Mouse (Mus musculus): Measurements from ENCODE around the gene Hnrnpr. TPM values are rescaled to one million over a fixed set of nuclear protein-coding genes. Genes with fewer than 3 reads are reported as not detected.

Hnrnpr gene
- polyA plus RNA-seq, 1 experiment, result 54.8 TPM

- H3K4me1 ChIP-seq (ENCODE audit: control insufficient read depth, insufficient read depth, low read length), result no peaks in the 10 kb centered on the region
- no peak for DNase-seq
- TF ChIP-seq POLR2A (IDR thresholded peaks at IDR 0.05; ENCODE audit: borderline replicate concordance, insufficient read depth, low read length) (no peak), CTCF (IDR thresholded peaks at IDR 0.05; ENCODE audit: borderline replicate concordance, insufficient read depth, low read depth, low read length) (no peak)
- no peaks in the 10 kb centered on the region for H3K27me3 ChIP-seq (ENCODE audit: control insufficient read depth, insufficient read depth, low read length)
- H3K4me3 ChIP-seq (replicated peaks; ENCODE audit: insufficient read depth, low read depth, low read length), result no peak overlapping the region
- H3K27ac ChIP-seq (ENCODE audit: insufficient read depth, low read length), result no peak overlapping the region
- WGBS, result 89% methylated on average over 3 of the region's 3 CpGs
Measured at GRCm38 (mm10) chr4:136333191-136333590, 22.4 kb downstream of the Hnrnpr start.

GRCm38 (mm10) chr4:136335065-136335464 lies 24.3 kb downstream of the Hnrnpr start:
- no peaks in the 10 kb centered on the region for H3K4me1 ChIP-seq (ENCODE audit: control insufficient read depth, insufficient read depth, low read length)
- H3K4me3 ChIP-seq (replicated peaks; ENCODE audit: insufficient read depth, low read depth, low read length), result no peak overlapping the region
- H3K27ac ChIP-seq (ENCODE audit: insufficient read depth, low read length), result no peak overlapping the region
- H3K27me3 ChIP-seq (ENCODE audit: control insufficient read depth, insufficient read depth, low read length), result no peaks in the 10 kb centered on the region
- DNase-seq, result no peak
- no peak for TF ChIP-seq POLR2A (IDR thresholded peaks at IDR 0.05; ENCODE audit: borderline replicate concordance, insufficient read depth, low read length)
- no peak for TF ChIP-seq CTCF (IDR thresholded peaks at IDR 0.05; ENCODE audit: borderline replicate concordance, insufficient read depth, low read depth, low read length)
- WGBS, result 72% methylated on average over 2 of the region's 2 CpGs

DNA sequence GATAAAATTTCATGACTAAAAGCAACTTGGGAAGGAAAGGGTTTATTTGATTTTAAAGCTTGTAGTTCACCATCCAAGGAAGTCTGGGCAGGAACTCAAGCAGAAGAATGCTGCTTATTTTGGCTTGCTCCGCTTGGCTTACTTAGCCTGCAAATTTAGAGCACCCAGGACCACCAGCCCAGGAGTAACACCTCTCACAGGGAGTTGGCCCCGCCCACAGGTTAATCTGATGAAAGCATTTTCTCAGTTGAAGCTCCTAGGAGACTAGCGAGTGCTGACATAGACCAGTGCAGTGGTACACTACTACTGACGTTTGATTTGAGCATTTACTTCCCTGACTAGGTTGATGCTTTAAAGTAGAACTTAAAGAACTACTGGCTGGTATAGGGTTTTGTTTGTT lies 26.4 kb downstream of the Hnrnpr start:
- WGBS, result 68% methylated on average over 4 of the region's 4 CpGs
- no peak overlapping the region for H3K4me3 ChIP-seq (replicated peaks; ENCODE audit: insufficient read depth, low read depth, low read length)
- DNase-seq, result no peak
- H3K27ac ChIP-seq (ENCODE audit: insufficient read depth, low read length), result no peak overlapping the region
- TF ChIP-seq CTCF (IDR thresholded peaks at IDR 0.05; ENCODE audit: borderline replicate concordance, insufficient read depth, low read depth, low read length), result no peak
- TF ChIP-seq POLR2A (IDR thresholded peaks at IDR 0.05; ENCODE audit: borderline replicate concordance, insufficient read depth, low read length), result no peak
- H3K4me1 ChIP-seq (ENCODE audit: control insufficient read depth, insufficient read depth, low read length), result no peaks in the 10 kb centered on the region
- H3K27me3 ChIP-seq (ENCODE audit: control insufficient read depth, insufficient read depth, low read length), result no peaks in the 10 kb centered on the region

DNA sequence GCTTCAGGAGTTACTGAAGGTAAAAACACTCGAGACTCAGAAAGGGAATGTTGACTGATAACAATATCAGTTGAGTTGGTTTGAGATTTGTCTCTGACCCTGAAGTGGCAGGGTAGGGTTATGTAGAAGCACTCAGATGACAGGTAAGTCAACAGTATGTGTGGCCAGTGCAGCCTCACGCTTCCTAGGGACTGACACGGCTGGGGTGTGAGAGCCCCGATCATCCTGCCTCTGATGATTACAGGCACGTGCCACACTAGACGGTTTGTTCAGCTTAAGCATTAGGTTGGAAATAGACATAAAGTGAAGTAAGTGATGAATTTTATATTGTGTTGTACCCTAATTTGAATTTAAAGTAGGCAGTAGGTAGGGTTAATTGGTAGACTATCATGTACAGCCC lies 38.9 kb downstream of the Hnrnpr start:
- TF ChIP-seq CTCF (IDR thresholded peaks at IDR 0.05; ENCODE audit: borderline replicate concordance, insufficient read depth, low read depth, low read length), result no peak
- TF ChIP-seq POLR2A (IDR thresholded peaks at IDR 0.05; ENCODE audit: borderline replicate concordance, insufficient read depth, low read length), result no peak
- H3K4me1 ChIP-seq (ENCODE audit: control insufficient read depth, insufficient read depth, low read length), result no peaks in the 10 kb centered on the region
- no peak overlapping the region for H3K4me3 ChIP-seq (replicated peaks; ENCODE audit: insufficient read depth, low read depth, low read length)

DNA sequence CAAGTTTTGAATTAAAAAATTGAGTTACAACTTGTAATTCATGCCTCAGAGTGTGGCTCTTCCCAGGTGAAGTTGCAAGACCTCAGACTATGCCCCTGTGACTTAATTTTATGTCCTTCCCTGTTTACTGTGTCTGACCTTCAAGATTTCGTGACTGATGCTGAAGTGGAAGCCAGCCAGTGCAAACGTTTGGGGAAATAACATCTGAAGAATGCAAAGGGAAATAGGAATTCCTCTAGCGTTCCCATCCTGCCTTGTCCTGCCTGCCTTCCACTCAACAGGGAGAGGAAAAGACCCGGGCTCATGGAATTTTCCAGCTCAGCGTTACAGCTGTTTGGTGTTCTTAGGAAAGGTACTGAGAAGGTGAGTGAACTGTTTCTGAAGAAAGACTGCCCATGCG lies 46.3 kb downstream of the Hnrnpr start:
- 87% methylated on average over 6 of the region's 6 CpGs for WGBS
- no peak overlapping the region for H3K27ac ChIP-seq (ENCODE audit: insufficient read depth, low read length)
- TF ChIP-seq POLR2A (IDR thresholded peaks at IDR 0.05; ENCODE audit: borderline replicate concordance, insufficient read depth, low read length) (no peak), CTCF (IDR thresholded peaks at IDR 0.05; ENCODE audit: borderline replicate concordance, insufficient read depth, low read depth, low read length) (no peak)

More for the DNA sequence above, 38.9 kb downstream of the Hnrnpr start:
- no peak overlapping the region for H3K27ac ChIP-seq (ENCODE audit: insufficient read depth, low read length)
- 96% methylated on average over 6 of the region's 6 CpGs for WGBS
- DNase-seq, result no peak
- no peaks in the 10 kb centered on the region for H3K27me3 ChIP-seq (ENCODE audit: control insufficient read depth, insufficient read depth, low read length)

DNA sequence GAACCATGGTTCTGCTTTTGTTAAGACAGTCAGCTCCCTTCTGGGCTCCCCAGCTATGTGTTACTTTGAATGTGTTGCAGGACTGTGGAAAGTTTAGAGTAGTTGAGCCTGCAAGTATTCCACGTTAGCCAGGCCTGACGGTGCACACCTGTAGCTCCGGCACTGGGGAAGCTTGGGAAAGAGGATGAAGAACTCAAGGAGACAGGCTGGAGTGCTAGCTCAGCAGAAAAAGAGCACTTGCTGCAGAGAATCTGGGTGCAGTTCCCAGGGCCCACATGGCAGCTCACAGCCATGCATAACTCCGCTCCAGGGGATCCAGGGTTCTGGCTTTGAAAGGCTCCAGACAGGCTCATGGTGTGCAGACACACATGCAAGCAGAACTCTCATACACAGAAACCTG lies 46.7 kb downstream of the Hnrnpr start:
- Histone ChIP-seq H3K4me1 (ENCODE audit: control insufficient read depth, insufficient read depth, low read length) (no peaks in the 10 kb centered on the region), H3K4me3 (replicated peaks; ENCODE audit: insufficient read depth, low read depth, low read length) (no peak overlapping the region), H3K27ac (ENCODE audit: insufficient read depth, low read length) (no peak overlapping the region), H3K27me3 (ENCODE audit: control insufficient read depth, insufficient read depth, low read length) (no peaks in the 10 kb centered on the region)
- TF ChIP-seq POLR2A (IDR thresholded peaks at IDR 0.05; ENCODE audit: borderline replicate concordance, insufficient read depth, low read length) (no peak), CTCF (IDR thresholded peaks at IDR 0.05; ENCODE audit: borderline replicate concordance, insufficient read depth, low read depth, low read length) (no peak)
- 91% methylated on average over 4 of the region's 4 CpGs for WGBS
- DNase-seq, result no peak

More for the DNA sequence above, 46.3 kb downstream of the Hnrnpr start:
- H3K27me3 ChIP-seq (ENCODE audit: control insufficient read depth, insufficient read depth, low read length), result no peaks in the 10 kb centered on the region
- H3K4me3 ChIP-seq (replicated peaks; ENCODE audit: insufficient read depth, low read depth, low read length), result no peak overlapping the region
- H3K4me1 ChIP-seq (ENCODE audit: control insufficient read depth, insufficient read depth, low read length), result no peaks in the 10 kb centered on the region
- no peak for DNase-seq

GRCm38 (mm10) chr4:136367856-136368255 lies 57.1 kb downstream of the Hnrnpr start:
- Histone ChIP-seq H3K4me3 (replicated peaks; ENCODE audit: insufficient read depth, low read depth, low read length) (no peak overlapping the region), H3K27ac (ENCODE audit: insufficient read depth, low read length) (no peak overlapping the region), H3K27me3 (ENCODE audit: control insufficient read depth, insufficient read depth, low read length) (no peaks in the 10 kb centered on the region), H3K4me1 (ENCODE audit: control insufficient read depth, insufficient read depth, low read length) (no peaks in the 10 kb centered on the region)
- TF ChIP-seq CTCF (IDR thresholded peaks at IDR 0.05; ENCODE audit: borderline replicate concordance, insufficient read depth, low read depth, low read length), result no peak
- no peak for TF ChIP-seq POLR2A (IDR thresholded peaks at IDR 0.05; ENCODE audit: borderline replicate concordance, insufficient read depth, low read length)
- DNase-seq, result no peak
- 68% methylated on average over 4 of the region's 4 CpGs for WGBS

DNA sequence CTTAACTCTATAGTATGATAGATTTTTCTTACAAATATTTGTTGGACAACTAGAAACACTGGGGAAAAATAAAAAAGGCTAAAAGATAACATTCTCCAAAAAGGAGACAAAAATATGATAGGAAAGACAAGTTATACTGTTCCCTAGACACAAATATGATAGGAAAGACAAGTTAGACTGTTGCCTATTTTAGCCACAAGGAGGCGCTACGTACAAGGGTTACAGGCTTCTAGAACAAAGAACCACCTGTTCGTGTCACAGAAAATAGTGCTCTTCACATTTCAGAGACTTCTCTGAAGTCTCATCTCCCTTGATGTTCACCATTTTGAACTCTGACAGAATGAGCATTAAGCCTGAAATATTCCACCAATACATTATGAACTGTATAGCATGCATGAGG lies 59.0 kb downstream of the Hnrnpr start:
- H3K4me1 ChIP-seq (ENCODE audit: control insufficient read depth, insufficient read depth, low read length), result no peaks in the 10 kb centered on the region
- no peak overlapping the region for H3K4me3 ChIP-seq (replicated peaks; ENCODE audit: insufficient read depth, low read depth, low read length)
- H3K27ac ChIP-seq (ENCODE audit: insufficient read depth, low read length), result no peak overlapping the region
- H3K27me3 ChIP-seq (ENCODE audit: control insufficient read depth, insufficient read depth, low read length), result no peaks in the 10 kb centered on the region
- 3% methylated on average over 3 of the region's 3 CpGs for WGBS
- TF ChIP-seq CTCF (IDR thresholded peaks at IDR 0.05; ENCODE audit: borderline replicate concordance, insufficient read depth, low read depth, low read length) (peak; percentile 36; the same call in 1 of the 2 replicates), POLR2A (IDR thresholded peaks at IDR 0.05; ENCODE audit: borderline replicate concordance, insufficient read depth, low read length) (no peak)
- DNase-seq, result peak in 1 of 2 experiments; percentile 45
